Mouse (Mus musculus) embryonic facial prominence, embryonic 14.5 days (tissue): ENCODE measurements around the gene Ppfia2. TPM values are rescaled to one million over a fixed set of nuclear protein-coding genes. Genes with fewer than 3 reads are reported as not detected.

Experiments used
- ATAC-seq: fragments of 200-750 bp; cut with Nextera tagmentation; 2 replicates; pipeline ENCODE4 v1.8.0; 2017; ENCODE audit warnings: low read depth, moderate number of reproducible peaks, moderate TSS enrichment
- DNase-seq: peaks from one replicate; pipeline ENCODE4 v3.0.0-alpha.2; 2015; ENCODE audit warnings: low spot score
- H3K27ac ChIP-seq: fragments of 300-500 bp; sonication (generic); replicated peaks from 2 replicates; pipeline ENCODE4 v1.5.1; 2014; ENCODE audit warnings: low read depth, mild to moderate bottlenecking, low read length, moderate library complexity
- H3K27me3 ChIP-seq: fragments of 300-500 bp; sonication (generic); replicated peaks from 2 replicates; pipeline ENCODE4 v1.6.1; 2014; ENCODE audit warnings: low read length; ENCODE audit not compliant: control insufficient read depth, insufficient read depth
- H3K36me3 ChIP-seq: fragments of 300-500 bp; sonication (generic); 2 replicates; pipeline ENCODE4 v1.6.1; 2014; ENCODE audit warnings: low read length, mixed read lengths; ENCODE audit not compliant: control insufficient read depth, insufficient read depth
- H3K4me1 ChIP-seq: fragments of 300-500 bp; sonication (generic); 2 replicates; pipeline ENCODE4 v1.6.1; 2014; ENCODE audit warnings: antibody characterized with exemption, low read length; ENCODE audit not compliant: control insufficient read depth, insufficient read depth
- H3K4me2 ChIP-seq: fragments of 300-500 bp; sonication (generic); 2 replicates; pipeline ENCODE4 v1.6.1; 2014; ENCODE audit warnings: low read depth, mild to moderate bottlenecking, low read length, moderate library complexity, mixed read lengths
- H3K4me3 ChIP-seq: fragments of 300-500 bp; sonication (generic); 2 replicates; pipeline ENCODE4 v1.5.1; 2014; ENCODE audit warnings: low read depth, mild to moderate bottlenecking, low read length
- H3K9ac ChIP-seq: fragments of 300-500 bp; sonication (generic); 2 replicates; pipeline ENCODE4 v1.6.1; 2014; ENCODE audit warnings: low read depth, mild to moderate bottlenecking, low read length, moderate library complexity, mixed read lengths
- H3K9me3 ChIP-seq: fragments of 300-500 bp; sonication (generic); 2 replicates; pipeline ENCODE4 v1.6.1; 2016; ENCODE audit warnings: low read length; ENCODE audit not compliant: control insufficient read depth
- WGBS: fragments of 180-500 bp; shearing (Covaris S2); extraction: QIAGEN DNeasy Blood & Tissue Kit; methylation state at CpG from one replicate; pipeline ENCODE4 v1.1.7; 2014; 5-methylcytosine and 5-hydroxymethylcytosine counted together
- polyA plus RNA-seq: library from polyadenylated mRNA; unstranded; fragments of >200 nt; fragmentation: Nextera tagmentation; extraction: Ambion mirVana; gene quantifications from 2 replicates; pipeline ENCODE4 v1.2.1, GENCODE M21; 2014

Gene Ppfia2
- polyA plus RNA-seq, 1 experiment from 2014 or later, result 2.9 TPM

DNA sequence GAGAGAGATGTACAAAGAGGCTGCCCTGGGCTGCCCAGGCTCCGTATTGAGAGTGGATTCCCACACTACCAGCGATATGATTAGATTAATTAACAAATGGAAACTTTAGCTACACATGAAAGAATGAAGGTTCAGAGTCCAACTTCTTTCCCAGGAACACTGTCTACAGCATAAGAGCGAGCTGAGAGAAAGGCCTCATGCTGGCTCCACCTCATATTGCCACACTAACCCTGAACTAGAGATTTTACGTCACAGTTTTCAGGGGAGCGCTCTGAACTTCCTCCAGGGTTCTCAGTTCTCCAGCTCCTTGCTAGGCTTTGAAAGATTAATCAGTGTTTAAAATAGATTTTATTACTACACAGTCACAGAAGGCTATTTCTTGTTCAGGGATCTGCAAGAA lies 471.2 kb downstream of the Ppfia2 start:
- 70% methylated on average over 5 of the region's 5 CpGs for WGBS

DNA sequence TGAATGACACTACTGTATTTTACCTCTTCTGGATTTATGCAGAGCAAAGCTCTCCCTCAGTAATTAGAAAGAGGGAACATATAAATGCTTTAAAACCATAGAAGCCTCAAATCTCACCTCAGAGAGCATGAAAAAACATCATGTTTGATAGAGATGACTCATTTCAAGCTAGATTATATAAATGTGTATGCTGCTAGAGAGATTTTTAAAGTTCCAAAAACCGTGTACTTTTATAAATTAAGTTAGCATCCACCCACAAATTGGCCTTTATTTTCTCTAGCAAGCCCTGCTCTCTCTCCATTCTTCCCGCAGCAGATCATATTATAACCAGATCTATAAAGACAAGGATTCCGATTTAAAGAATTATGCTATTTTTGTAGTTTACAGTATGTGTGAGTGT lies 488.9 kb downstream of the Ppfia2 start:
- no peak overlapping the region for H3K4me3 ChIP-seq
- H3K36me3 ChIP-seq, result no peaks in the 10 kb centered on the region
- H3K9ac ChIP-seq, result no peak overlapping the region
- H3K27ac ChIP-seq, result no peak overlapping the region
- WGBS, result 76% methylated on average over 3 of the region's 3 CpGs
- no peaks in the 10 kb centered on the region for H3K9me3 ChIP-seq
- H3K4me1 ChIP-seq, result no peaks in the 10 kb centered on the region
- no peak overlapping the region for H3K4me2 ChIP-seq
- ATAC-seq (no peak), DNase-seq (no peak)
- H3K27me3 ChIP-seq, result no peaks in the 10 kb centered on the region

More for the DNA sequence above, 471.2 kb downstream of the Ppfia2 start:
- H3K4me2 ChIP-seq, result no peak overlapping the region
- no peak for DNase-seq
- no peak for ATAC-seq
- no peaks in the 10 kb centered on the region for H3K9me3 ChIP-seq
- H3K4me3 ChIP-seq, result no peak overlapping the region
- no peak overlapping the region for H3K9ac ChIP-seq
- H3K36me3 ChIP-seq, result no peaks in the 10 kb centered on the region
- H3K4me1 ChIP-seq, result no peaks in the 10 kb centered on the region
- H3K27me3 ChIP-seq, result no peaks in the 10 kb centered on the region
- H3K27ac ChIP-seq, result no peak overlapping the region

DNA sequence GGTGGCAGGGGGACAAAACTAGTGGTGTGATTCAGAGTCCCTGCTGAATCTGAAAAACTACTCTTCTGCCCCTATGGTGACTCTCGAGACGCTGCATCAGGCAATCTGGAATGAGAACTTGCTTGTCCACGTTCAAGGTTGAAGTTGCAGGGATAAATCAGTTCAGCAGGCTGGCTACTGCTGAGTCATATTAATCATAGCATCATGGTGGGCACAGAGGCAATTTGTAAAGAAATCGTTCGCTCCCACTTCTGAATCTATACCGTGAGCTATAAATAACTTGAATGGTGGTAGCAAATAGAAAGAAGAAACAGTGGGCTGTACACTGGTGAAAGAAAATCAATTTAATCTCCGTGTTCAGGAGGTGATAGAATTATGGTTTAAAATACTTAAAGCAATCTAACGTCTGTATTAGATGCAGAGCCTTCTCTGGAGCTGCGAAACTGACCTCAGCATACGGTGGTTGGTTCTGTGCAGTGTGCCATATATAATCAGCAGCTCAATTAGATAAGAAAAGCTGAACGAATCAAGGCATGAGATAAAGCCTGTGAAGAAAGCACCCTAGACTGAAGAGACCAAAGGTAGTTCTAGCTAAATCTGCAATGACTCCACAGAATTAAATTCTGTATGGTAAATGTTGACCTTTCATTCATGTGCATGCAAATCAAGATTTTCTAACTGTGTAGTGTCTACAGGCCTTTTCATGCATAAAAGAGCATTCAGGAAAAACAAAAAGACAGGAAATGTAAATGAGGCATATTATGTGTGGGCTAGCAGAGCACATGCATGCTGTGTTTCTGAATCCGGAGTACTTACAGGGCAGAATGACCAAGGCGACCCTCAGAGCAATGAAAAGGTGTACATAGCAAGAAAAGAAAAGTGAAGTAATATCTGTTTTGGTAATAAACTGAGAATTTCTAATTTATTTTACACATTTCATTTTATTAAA lies 505.3 kb downstream of the Ppfia2 start:
- ATAC-seq, result no peak
- H3K4me3 ChIP-seq, result no peak overlapping the region
- H3K4me1 ChIP-seq, result no peaks in the 10 kb centered on the region
- no peak for DNase-seq
- H3K27me3 ChIP-seq, result no peaks in the 10 kb centered on the region
- H3K27ac ChIP-seq, result no peak overlapping the region
- H3K36me3 ChIP-seq, result no peaks in the 10 kb centered on the region
- no peaks in the 10 kb centered on the region for H3K9me3 ChIP-seq
- H3K4me2 ChIP-seq, result no peak overlapping the region
- WGBS, result 77% methylated on average over 13 of the region's 13 CpGs
- no peak overlapping the region for H3K9ac ChIP-seq
